Mouse (Mus musculus) cerebellum, adult 9-10 months (tissue): Measurements from ENCODE around the gene Ccdc113.
A peak's percentile ranks its signal among the peaks of the same experiment; 100 is the strongest.

Experiments
- DNase-seq: peaks from one replicate; pipeline ENCODE4 v3.0.0; 2022

The Ccdc113 gene

DNA sequence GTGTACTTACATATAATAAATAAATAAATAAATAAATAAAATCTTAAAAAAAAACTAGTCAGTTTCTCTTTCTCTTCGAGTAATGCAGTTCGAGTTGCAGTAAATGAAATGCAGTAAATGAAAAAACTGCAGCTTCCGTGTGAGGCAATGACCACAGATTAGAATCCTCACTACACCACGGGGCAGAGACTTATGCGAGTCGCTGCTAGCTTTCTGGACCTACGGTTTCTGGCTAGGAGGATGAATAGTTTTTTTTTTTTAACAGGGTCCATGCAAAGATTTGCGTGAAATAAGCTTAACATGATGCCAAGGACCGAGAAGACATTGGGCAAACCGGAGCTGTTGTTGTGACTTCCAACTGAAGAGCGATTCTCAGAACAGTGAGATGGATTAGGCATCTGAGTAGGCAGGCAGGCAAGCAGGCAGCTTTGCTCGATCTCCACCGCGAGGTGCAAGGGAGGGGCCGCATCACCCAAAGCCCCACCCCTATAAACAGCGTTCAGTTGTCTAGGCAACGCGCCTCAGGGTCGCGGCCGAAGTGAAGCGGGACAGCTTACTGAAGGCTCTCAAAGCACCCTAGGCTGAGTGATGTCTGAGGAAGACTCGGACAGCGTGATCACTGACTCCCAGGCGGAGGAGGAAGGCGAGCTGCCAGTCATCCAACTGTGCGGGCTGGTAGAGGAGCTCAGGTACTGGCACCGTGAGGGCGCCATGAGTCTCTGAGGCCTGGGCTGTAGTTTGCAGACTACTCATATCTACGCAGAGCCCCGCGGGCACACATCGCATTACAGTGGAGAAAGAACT is at the start of gene Ccdc113:
Ccdc113 (plus strand) TSS at position 502 of the 804 bp plus-strand sequence.
- peak; percentile 56 for DNase-seq

DNA sequence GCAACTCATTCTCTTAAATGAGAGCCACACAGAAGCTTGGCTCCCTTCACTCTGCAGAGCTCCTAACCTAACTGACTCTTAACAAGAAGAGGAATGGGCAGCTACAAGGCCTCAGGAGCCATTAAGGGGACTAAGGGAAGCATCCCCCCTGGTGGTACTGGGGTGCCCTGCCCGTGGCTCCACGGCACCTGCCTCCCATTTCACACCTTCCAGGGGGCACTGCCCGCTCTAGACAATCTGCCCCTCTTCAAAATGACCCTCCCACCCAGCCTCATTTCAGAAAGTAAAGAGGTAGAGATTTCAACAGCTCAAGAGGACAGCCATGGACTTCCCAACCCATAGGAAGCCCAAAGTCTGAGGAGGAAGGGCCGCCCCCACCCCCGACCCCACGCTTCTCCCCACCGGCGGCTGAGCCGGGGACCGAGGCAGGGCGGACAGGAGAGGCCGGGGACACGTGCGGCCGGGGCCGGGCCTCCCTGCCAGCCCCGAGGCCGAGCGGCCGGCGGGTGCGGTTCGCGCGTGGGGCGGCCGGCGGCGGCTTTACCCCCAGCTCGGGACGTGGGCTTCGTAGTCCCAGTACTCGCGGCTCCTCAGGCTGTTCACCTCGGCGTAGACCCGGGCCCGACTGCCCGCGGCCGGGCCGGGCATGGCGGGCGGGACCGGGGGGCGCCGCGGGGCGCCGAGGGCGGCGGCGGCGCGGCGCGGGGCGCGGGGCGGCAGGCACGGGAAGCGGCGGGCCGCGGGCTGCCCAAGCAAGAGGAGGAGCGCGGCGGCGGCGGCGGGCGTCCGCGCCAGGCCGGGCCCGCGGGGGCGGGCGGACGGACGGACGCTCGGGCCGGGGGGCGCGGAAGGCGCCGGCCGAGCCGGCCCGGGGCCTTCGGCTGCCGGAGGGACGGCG is 45.8 kb upstream of the Ccdc113 start:
- DNase-seq, result peak; percentile 13

DNA sequence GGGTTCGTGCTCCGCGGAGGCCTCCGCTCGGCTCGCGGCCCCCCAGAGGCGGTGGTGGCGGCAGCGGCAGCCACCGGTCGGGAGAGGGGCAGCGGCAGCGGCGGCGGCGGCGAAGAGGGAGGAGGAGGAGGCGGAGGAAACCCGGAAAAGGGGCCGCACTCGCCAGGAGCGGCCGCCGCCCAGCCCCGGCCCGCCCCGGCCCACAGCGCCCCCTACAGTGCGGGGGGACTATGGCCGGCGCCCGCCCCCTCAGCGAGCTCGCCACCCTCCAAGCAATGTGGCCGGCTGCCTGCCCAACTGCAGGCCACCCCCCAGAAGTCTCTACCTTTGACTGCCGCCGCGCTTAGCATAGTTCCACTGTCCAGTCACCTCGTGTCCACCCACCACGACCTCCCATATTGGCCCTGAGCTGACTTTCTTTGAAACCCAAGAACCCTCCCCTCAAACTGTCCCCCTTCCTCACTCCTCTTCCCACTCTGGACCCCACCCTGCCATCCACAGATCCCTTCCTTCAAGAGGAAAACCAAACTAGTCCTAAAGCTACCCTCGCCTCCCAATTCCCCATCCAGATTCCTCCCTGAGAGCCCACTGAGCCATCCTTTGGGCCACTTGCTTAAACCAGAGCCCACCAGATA is 45.1 kb upstream of the Ccdc113 start:
- peak; percentile 77 for DNase-seq

DNA sequence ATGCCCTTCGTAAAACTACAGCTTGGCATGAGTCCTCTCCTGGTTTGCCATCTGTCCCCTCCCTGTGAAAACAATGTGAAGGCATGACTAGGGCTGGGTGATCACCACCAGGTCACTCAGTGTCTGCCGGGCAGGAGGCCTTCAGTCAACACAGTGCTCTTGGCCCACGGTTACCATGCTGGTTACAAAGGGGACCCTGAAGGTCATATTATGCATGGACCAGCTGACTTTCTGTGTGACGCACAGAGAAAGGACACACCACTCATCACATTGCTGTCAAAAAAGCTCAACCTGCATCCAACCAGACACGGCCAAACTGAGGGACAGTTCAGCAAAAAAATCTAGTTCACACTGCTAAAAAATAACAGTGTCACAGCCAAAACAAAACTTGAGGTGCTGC is 43.9 kb upstream of the Ccdc113 start, which contains the start of gene Csnk2a2:
Csnk2a2 (minus strand) TSS at position 34 of the 400 bp plus-strand sequence.
- DNase-seq, result no peak

DNA sequence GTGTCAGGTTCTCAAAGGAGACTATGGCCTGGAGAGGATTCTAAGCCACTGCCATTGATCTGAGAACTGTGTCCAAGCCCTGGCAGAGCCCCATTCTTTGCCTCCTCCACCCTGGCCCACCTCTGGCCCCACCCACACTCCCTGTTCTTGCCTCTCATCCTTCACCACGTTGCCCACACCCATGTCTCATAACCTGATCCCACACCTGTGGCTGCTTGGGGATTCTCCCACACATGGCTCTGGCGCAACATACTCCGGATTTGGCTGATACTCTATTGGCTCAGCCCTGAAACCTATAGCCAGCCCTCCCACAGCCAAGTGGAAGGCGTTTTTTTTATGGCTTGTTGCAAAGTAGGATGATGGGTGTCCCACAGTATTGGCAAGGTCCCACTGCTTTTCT is 41.8 kb upstream of the Ccdc113 start:
- DNase-seq, result no peak

DNA sequence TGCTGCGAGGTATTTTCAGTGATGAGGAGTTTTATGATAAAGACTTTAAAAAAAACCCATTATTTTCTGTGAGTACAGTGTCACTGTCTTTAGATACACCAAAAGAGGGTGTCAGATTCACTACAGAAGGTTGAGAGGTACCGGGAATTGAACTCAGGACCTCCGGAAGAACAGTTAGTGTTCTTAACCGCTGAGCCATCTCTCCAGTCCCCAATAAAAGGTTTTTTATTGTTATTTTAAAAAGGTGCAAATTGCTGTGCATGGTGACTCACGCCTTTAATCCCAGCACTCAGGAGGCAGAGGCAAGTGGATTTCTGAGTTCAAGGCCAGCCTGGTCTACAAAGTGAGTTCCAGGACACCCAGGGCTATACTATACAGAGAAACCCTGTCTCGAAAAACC is 38.4 kb upstream of the Ccdc113 start:
- no peak for DNase-seq

DNA sequence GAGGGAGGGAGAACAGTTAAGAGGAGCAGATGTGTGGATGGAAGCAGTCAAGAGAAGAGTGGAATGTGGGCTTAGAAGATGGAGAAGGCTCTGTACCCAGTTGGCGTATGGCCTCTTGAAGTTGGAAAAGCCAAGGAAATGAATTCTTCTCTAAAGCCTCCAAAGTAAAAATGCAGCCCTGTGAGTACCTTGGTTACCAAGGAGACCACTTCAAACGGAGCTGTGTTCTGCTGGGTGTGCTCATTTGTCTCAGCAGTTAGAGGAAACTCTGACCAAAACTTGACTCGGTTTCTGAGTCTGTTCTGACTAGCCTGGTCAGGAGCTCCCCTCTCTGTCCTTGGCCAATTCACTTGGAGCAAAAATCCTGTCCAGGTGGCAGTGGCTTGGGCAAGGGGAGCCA is 37.5 kb upstream of the Ccdc113 start:
- no peak for DNase-seq

DNA sequence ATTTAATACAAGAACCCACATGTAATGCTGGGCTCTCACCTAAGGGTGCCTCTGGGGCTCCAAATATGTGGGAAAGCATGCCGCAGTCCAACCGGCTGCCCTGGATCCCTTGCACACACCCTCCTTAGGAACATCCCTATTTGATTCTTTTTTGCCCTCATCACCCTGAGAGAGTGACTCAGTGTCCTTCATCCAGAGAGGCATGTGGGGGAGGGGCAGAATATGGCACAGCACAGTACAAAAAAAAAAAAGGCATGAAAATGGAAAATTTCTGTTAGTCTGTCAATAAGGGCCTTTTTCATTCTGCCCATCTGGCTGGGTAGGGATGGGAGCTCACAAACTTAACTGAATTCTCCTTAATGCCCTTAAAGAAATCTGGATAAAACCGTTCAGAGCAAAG is 36.1 kb upstream of the Ccdc113 start:
- DNase-seq, result no peak

DNA sequence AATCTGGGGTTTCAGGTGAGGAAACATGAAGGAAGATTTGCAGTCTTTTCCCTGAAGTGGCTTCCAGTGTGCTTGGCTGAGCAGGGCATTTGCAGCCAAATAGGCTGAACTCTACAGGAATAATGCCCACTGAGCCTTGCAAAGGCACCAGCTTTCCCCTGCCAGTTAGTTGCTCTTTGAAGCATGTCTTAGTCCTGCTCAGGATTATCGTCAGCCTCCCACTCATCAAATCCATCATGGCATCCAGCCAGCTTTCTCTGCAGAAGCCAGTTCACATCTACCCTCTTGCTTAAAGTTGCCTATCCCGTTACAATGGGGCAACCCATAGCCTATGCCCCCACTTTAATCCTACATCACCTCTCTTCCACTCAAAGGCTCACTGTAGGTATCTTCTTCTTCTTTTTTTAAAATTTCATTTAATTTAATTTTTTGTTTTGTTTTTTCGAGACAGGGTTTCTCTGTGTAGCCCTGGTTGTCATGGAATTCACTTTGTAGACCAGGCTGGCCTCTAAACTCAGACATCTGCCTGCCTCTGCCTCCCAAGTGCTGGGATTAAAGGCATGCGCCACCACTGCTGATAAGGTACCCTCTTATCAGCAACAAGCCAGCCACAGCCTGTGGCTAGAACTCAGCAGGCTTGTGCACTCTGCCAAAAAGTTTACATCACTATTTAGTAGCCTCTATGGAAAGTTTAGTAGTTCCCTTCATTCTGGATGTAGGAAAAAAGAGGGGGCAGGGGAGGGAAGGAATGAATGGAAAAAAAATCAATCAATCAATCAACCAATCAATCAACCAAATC is 34.4 kb upstream of the Ccdc113 start:
- DNase-seq, result no peak

DNA sequence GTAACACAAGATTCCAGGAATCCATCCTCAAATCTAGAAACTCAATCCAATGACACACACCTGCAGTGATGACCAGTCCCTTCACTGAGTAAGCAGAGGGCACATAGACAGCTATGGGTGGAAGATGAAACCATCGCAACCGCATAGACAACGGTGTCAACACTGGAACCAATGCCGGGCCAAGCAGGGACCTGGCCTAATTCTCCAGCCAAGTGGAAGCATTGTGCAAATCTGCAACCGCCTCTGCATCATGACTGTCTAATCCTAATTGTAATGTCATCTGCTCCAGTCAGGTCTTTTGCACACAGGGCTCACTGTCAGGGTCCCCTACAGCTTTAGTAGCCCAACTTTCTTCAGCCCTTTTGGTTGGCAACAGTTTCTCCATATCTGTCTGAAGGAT is 33.4 kb upstream of the Ccdc113 start:
- DNase-seq, result no peak

DNA sequence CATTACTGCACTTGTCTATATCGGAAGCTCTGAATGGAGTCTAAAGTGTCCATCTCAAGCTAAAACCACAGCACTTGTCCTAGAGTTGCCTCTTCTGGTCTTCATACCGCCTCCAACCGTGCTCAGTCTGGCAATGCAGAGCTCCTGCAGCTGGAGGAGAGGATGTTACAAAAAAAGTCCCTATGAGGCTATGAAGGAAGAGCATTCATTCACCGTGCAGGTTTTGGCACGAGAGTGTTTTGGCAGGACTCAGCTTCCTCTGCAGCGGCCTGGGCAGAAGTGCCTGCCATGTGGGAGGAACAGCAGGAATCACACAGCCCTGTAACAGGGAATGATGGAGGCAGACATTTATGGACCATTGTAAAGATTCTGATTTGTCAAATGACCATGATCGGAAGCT is 31.5 kb upstream of the Ccdc113 start:
- DNase-seq, result no peak

DNA sequence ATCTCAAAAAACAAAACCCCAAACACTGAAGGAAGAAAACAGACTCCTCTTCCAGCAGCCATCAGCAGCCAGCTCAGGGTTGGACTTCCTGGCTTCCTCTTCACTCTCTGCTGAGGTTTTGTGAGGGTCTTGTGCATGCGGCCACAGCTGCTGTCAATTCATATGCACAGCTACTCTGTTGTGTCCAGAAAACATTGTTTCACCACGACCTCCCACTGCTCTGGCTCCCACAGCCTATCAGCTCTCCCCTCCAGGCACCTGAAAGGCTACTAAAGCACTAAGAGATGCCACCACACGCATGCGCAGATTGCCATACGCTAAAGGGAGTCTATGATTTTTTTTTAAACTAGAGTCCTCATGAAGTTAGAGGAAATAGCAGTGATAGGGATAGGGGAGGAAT is 29.1 kb upstream of the Ccdc113 start:
- no peak for DNase-seq

DNA sequence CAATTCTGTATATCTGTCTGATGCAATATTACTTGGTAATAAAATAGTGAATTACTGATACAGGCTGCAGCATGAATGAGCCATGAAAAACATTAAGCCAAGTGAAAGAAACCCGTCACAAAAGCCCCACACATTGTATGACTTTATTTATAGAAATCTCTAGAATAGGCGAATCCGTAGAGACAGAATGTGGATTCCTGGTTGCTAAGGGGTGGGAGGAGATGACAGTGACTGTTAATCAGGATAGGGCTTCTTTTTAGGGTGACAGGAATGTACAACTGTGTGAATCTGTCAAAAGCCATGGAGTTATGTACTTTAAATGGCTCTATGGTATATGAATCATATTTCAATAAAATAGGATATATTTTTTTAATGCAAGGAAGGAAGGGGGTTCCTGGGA is 28.3 kb upstream of the Ccdc113 start:
- no peak for DNase-seq

DNA sequence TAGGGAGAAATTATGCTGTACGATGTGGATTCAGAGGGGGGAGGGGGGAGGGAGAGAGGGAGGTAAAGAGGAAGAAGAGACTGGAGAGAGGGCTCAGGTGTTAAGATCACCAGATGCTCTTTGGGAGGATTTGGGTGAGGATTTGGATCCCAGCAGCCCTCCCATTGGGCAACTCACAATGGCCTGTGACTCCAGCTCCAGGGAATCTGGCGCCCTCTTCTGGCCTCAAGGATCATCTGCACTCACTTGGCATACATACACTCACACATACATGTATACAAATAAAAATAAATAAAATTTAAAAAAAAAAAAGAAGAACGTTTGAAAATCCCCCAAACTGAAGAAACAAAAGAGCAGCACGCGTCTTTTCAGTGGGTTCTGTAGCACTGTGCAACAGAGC is 27.6 kb upstream of the Ccdc113 start:
- DNase-seq, result no peak

DNA sequence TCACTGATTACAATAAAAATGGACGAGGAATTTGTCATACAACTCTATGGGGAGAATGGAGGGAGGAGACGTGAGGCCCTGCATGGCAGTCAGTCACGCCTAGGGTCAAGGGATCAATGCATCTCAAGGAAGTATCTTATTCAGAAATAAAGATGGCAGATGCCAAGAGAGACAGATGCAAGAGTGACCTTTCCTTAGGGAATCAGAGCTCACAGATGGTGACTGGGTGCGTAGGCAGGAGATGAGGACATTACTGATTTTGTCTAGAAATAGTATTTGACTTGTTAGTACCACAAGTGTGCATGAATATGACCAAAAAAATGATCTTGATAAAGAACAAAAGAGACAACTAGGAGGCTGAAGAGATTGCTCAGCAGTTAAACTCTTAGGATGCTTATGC is 21.6 kb upstream of the Ccdc113 start:
- no peak for DNase-seq

DNA sequence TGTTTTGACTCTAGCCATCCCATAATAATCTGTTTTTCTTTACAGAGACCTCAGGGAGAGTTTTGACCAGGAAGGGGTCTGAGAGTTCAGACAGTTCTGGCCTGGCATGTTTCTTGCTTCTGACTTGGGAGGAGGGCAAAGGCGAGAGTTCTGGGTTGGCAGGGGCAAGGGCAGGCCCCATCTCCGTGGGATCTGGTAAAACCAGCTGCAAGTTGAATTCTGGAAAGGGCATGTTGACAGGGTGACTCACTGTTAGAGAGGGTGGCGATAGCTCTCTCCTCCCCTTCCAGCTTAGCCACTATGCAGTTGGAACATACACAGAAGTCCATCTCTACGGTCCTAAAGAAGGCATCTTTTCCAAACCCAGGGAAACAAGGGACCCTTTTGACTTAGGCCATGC is 20.7 kb upstream of the Ccdc113 start:
- no peak for DNase-seq

DNA sequence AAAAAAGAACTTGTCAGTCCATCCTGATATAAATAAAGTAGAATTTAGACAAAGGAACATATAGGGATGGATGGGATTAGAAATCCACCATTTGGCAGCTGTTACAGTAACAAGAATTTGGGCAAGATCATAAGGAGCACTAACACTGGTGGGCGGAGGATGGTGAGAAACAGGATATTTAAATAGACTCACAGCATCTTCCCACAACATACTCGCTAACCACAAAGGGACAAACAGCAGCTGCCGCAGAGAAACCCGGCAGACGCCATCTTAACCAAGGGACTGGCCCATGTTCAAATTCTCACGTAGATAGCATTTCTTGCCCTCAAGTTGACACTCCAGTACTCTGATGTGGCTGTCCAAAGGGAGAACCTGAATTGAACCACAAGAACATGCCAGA is 17.0 kb upstream of the Ccdc113 start:
- DNase-seq, result no peak

DNA sequence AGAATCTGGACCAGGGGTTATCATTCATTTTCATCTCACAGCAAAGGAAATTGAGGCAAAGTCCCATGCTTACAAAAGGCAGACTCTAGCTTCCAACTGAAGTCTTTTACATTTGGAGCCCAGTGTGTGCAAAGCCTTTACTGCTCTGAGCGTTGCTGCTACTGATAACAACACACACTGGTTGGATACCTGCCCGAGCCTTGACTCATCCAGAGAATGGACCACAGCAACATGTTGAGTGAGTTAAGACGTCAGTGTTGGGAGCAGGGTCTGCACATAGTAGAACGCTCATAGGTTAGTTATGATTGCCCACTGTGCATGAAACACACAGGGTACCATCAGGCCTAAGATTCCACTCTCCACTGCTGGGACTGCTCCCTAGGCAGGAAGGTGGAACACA is 9.9 kb upstream of the Ccdc113 start:
- no peak for DNase-seq

DNA sequence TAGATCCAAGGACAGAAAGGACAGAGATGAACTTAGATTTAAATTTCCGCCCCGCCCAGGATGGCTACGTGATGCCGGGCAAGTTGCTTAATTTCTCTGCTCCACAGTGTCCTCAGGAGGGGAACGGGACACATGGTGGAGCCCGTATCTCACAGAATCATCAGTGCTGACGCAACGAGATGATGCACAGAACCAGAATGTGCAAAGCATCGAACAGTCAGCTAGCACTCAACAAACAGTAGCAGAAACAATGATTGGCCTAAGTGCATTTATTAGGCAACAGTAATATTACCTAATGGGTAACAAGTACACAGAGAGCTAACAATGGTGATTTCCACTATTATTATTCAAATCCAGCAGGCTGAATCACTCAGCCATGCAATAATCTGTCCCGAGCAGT is 5.7 kb upstream of the Ccdc113 start:
- DNase-seq, result no peak

DNA sequence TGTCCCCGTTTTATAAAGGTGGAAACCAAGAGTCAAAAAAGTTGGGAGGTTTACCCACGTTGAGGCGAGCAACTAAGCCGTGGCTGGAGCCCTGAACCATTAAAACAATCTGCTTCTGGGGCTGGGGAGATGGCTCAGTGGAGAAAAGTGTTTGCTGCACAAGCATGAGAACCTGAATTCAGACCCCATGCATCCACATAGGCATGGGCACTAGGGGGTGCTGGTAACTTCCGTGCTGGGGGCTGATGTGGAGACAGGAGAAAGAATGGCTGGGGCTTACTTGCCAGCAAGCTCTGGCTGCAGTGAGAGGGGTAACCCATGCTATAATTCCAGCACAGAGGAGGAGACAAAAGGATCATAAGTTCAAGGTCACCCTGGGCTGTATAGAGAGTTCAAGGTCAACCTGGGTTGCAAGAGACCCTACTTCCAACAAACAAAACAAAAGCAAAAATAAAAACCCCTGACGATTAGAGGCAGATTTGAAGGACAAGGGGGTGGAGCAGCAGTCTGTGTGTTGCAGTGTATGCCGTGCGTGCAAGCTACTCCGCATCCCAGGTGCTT is 5.1 kb upstream of the Ccdc113 start:
- no peak for DNase-seq

DNA sequence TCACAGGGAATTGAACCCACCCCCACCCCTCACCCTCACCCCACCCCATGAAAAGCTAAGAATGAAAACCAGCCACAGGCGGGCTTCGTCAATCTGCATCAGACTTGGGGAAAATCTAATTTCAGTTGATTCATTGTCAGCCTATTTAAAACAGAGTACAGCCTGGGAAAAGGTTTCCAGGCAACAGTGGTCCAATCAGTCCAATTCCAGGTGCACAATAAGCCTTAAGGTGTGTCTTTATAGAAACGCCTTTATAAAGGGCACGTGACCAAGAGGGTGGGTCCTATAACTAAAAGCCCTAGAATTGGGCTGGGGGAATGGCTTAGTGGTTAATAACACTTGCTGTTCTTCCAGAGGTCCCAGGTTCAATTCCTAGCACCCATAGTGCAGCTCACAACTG is 1.7 kb upstream of the Ccdc113 start:
- no peak for DNase-seq

DNA sequence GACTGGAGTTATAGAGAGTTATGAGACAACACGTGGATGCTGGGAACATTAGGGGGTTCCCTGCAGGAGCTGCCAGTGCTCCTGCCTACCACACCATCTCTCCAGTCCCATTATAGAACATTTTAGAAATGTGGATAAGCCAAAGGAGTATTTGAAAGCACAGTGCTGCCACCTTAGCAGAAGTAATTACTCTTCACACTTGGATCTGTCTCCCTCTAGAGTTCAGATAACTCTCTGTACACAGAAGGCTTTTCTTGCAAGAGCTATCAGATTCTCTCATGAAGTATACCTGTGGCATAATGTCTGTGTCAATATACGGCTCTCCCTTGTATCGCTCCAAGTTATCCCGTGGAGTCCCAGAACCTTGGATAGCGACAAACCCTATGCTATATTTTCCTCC is 5.6 kb downstream of the Ccdc113 start:
- DNase-seq, result no peak
